Mouse (Mus musculus): ENCODE results near the gene Slc47a2. TPM values are rescaled to one million over a fixed set of nuclear protein-coding genes. Genes with fewer than 3 reads are reported as not detected.

The Slc47a2 gene
- total RNA-seq, 1 experiment from 2014 or later: not detected

Other genes starting within 250 kb of the Slc47a2 start
- gene Tnfrsf13b, start 216.1 kb downstream of the Slc47a2 start, total RNA-seq (2017): 64.8 and 72.9 TPM in 2 replicates
- 64.6 and 71.2 TPM in 2 replicates for gene Usp22, start 167.8 kb downstream of the Slc47a2 start, total RNA-seq (2017)
- gene Aldh3a1, start 135.3 kb downstream of the Slc47a2 start, total RNA-seq (2017): not detected in 2 replicates
- 14.5 and 37.3 TPM in 2 replicates for gene Aldh3a2, start 75.4 kb downstream of the Slc47a2 start, total RNA-seq (2017)
- gene Slc47a1, start 35.5 kb upstream of the Slc47a2 start, total RNA-seq (2017): not detected in 2 replicates
- not detected in 2 replicates for gene Rnf112, start 111.3 kb upstream of the Slc47a2 start, total RNA-seq (2017)
- gene Mfap4, start 142.6 kb upstream of the Slc47a2 start, total RNA-seq (2017): not detected in 2 replicates
- 16.7 and 20.3 TPM in 2 replicates for gene Mapk7, start 151.5 kb upstream of the Slc47a2 start, total RNA-seq (2017)
- gene B9d1, start 162.3 kb upstream of the Slc47a2 start, total RNA-seq (2017): 1.3 and 3.1 TPM in 2 replicates
- gene Epn2, start 236.8 kb upstream of the Slc47a2 start, total RNA-seq (2017): 2.1 TPM in 1 of 2 replicates, not detected in the other